Mouse (Mus musculus) T-cell, adult 66 days (primary cell): ENCODE measurements around the gene Etfrf1. TPM values are rescaled to one million over a fixed set of nuclear protein-coding genes. Genes with fewer than 3 reads are reported as not detected.

Experiments
- total RNA-seq, 2 experiments: library from RNA; stranded (reverse); gene quantifications; 3 replicates in 1 of 2; 4 replicates in 1 of 2; pipeline ENCODE4 v1.2.4; 2023

Gene Etfrf1
- total RNA-seq = 10 to 100 TPM; 10.6 to 14.9 TPM

GRCm38 (mm10) chr6:145210816-145211338, at the start of gene Etfrf1, which contains the start of gene Casc1:
Gene Etfrf1, plus strand, starts transcription at chr6:145211134.
Gene Casc1, minus strand, starts transcription at chr6:145211005.

GRCm38 (mm10) chr6:145250185-145250791, 39.4 kb downstream of the Etfrf1 start, which contains the start of gene Kras:
Gene Kras, minus strand, starts transcription at chr6:145250239.

Other genes with a start within 250 kb of the Etfrf1 start
- 1 to 10 TPM; 2.7 to 3.4 TPM for gene Bcat1, start 134.9 kb upstream of the Etfrf1 start, total RNA-seq
- 10 to 100 TPM; 86.3 to 91.6 TPM for gene Lrmp, start 95.5 kb upstream of the Etfrf1 start, total RNA-seq
- 1 to 10 TPM; 5.8 to 5.9 TPM for gene Casc1, start 129 bp upstream of the Etfrf1 start, total RNA-seq
- gene Kras, start 39.1 kb downstream of the Etfrf1 start, total RNA-seq = 10 to 100 TPM; 81.8 to 98.1 TPM